Mouse (Mus musculus): ENCODE results near the gene Tox2.

Tox2 gene

DNA sequence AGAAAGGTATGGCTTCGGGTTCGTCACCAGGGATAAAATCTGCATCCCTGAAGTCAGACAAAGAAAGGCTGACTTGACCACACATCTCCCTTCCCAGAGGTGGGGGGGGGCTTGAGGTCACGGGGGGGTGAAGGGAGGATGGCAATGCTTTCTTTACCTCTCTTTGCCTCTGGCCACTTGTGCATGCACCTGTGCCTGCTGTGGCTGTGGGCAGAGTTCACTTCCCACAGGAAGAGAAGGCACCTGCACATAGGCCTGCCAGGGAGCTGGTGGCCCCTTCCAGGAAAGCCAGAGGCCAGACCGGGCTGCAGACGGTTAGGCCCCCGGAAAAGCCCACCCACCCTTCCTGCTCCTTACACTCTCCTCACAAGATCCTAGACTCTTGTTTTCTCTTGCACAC lies 128.5 kb downstream of the Tox2 start:
- DNase-seq = no peak

DNA sequence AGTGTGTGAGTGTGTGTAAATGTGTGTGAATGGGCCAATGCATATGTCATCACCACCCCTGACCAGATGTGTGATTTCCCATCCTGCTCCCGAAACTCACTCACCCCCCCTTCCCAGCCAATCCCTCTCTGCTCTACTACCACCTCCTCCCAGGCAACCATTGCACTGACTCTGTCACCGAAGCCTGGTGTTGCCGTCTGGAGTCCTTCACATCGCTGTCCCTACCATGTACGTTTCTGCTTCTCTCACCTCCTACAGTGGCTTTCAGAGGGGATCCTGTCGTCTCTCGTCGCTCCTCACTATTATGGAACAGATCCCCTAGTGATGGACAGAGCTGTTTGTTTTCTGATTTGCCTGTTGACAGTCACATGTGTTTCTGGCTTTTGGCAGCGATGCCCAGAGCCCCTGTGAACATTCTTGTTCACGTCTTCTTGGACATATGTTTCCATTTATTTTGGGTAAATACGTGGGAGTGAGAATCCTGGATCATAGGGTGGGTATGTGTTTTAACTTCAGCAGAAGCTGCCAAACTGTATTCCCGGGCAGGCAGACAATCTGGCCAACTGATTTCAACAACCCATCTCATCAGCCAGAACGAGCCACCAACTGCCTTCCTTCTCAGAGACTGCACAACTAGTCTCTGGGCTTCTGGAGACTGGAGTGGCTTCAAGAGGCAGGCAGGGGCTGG lies 129.6 kb downstream of the Tox2 start:
- no peak for DNase-seq

DNA sequence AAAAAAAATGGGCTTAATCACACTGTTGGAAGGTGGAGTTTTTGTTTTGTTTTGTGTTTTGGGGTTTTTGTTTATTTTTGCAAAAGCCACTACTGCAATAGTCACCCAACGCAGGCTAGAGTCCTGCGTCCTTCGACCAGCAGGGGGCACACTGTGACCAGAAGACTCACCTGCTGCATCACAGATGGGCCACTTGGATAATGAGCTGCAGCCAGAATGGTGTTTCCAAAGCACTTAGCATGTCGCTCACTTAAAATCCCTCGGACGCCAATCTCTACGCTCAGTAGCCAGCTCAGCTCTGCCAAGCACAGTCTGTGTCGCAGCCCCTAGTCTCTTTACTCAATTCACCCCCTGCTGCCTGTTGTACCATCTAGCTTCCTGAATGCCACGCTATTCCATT lies 137.3 kb downstream of the Tox2 start:
- DNase-seq = peak; percentile 50

DNA sequence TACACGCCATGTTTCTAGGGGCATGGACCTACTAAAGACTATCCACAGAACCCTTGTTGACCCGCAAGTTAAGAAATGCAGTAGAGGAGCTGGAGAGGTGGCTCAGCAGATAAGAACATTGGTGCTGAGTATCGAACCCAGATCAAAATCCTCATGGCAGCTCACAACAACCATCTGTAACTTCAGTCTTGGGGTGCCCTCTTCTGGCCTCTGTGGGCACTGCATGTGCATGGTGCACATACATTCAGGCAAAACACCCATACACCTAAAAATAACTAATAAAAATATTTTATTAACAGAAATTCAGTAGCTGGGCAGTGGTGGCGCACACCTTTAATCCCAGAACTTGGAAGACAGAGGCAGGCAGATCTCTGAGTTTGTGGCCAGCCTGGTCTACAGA lies 140.7 kb downstream of the Tox2 start:
- peak; percentile 31 for DNase-seq

DNA sequence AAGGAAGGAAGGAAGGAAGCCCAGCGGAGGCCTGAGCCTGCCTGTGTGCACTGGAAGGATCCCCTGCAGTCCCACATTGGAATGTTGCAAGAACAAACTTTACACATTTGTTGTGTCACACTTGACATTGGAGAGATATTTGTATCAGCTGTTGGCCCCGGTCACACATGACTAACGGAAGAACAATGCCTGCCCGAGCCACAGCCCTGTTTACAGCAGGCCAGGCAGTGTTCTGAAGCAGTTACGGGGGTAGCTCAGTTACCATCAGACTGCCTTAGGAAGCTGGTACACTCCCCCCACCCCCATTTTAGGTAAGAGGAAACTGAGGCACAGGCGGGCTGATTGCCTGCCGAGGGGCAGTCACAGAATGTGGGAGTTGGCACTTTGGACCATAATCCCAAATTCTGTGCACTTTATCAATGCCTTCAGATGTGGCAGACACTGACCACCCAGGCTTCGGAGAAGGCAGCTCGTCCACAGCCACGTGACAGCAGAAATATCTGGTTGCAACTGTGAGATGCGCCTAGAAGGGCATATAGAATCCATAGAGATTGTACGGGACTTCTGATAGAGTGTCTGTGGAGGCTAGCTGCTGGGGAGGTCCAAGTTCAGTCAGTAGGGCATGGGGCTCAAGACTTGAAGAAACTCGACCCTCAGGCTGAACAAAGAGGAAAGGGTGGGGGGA lies 142.2 kb downstream of the Tox2 start:
- no peak for DNase-seq

DNA sequence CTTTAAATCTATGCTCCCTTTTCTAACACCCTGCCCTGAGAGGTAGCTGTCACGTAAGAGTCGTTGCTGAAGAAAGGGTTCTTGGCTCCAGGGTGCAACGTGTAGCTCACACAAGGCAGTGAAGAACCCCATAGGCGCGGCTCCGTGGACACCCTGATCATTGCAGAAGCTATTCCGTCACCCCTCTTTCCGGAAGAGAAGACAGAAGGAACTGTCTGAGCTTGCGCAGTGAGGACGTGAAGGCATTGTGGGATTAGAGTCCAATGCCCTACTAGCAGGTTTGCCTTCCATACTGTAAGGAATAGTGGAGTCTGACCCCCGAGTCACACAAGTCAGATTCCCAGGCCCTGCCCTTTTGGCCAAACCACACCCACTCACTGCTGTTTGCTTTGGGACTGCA lies 143.6 kb downstream of the Tox2 start:
- DNase-seq = no peak

DNA sequence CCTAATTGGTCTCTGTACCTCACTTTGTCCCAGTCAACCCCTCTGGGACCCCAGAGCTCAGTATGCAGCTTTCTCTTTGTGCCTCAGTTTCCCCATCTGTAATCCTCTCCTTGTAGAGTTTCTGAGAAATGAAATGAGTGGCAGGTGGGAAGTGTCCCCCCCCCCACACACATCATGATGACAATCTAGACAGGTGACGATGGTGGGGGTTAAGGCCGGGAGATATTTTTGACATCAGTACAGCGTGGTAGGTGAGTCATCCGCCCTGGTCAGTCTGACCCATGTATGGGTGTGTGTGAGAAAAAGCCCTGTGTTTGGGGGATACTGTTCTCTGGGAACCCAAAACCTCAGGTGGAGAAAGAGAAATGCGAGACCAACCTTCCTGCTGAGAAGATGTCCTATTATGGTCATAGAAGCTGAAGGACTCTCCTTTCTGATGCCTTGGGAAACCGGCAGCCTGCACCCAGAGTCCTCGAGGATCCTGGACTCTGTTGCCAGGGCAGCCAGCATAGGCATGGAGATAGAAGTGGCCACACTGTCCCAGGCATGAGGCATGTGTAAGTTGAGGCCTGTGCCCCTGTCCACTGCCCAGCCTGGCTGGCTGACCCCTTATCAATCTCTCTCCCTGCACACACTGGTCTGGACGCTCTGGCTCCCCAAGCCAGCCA lies 144.7 kb downstream of the Tox2 start:
- no peak for DNase-seq

DNA sequence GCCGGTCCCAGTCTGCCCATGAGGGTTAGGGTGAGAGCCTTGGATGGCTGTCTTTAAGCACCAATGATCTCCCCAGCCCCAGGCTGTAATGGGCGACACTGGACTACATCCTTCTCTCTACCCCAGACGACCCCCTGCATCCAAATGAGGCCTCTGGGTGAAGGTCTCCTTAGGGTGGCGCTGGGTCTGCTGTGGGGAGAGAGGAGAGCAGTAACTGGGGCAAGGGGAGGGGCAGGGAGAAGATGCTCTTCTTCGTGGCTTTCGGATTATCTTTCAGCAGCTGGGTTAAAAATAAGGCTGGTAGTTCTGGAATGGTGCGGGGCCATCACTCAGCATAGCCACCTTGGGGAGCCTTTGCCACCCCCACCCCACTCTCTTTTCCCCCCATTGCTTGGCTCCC lies 145.8 kb downstream of the Tox2 start:
- no peak for DNase-seq

DNA sequence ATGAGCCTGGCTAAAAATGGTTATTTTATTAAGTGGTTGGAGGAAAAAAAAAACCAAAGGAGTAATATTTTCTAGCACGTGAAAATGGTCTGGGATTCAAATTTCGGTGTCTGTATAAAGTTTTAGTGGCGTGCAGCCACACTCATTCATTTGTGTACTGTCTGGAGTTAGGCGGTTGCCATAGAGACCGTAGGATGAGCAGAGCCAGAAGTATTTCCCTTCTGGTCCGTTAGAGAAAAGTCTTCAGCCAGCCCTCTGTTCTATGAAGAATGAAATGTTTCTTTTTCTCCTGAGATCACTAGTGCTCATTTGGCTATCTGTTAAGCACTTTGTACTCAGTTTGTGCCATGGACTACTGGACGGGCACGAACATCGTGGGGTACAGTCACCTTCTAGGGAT lies 146.5 kb downstream of the Tox2 start:
- DNase-seq = no peak

DNA sequence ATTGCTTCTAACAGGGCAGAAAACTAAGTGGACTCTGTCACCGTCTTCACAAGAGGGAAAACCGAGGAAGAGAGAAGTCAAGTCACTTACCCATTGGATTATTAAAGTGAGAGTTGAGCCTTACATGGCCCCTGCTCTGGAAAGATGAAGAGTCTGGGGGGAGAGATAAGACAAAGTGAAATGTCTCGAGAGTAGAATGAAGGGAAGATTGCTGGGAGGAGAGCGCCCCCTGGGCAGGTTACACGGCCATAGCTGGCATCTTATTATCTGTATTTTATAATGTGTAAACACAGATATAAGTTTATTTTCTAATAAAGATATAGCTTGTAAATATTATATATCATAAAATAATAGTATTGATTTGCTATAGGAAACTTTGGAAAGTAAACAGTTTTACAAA lies 147.5 kb downstream of the Tox2 start:
- no peak for DNase-seq

DNA sequence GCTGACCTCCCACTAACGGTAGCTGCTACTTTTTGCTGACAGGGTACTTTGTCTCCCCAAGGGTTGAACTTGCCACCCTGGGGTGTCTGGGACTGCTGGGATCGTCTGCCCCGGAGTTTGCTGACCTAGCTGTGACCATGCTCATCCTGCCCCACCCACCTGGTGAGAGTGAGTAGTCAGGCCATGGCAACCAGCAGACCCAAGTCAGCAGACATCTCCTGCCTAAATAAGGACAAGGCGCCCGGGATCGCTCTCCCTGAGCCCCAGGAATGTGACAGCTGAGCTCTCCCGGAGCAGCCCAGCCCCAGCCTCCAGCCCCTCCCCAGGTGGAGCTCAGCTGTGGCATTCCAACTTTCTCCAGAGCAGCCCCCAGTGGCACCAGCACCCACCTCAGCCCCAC lies 150.8 kb downstream of the Tox2 start:
- no peak for DNase-seq

DNA sequence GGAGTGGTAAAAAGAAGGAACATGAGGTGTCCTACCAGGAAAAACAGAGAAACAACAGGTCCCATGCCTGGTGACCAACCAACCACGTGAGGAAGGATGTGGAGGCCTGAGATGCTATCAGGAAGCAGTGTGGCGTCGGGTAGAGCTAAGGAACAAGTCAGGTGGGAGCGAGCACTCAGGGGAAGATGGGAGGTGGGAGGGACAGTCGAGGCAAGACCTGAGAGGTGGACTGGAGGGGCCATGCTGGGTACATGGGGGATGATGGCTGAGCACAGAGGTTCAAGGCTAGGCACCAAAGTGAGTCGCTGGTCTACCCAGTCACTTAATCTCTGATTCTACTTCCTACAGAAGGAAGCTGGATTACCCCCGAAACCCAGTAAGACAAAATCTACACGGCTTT lies 152.7 kb downstream of the Tox2 start:
- no peak for DNase-seq

DNA sequence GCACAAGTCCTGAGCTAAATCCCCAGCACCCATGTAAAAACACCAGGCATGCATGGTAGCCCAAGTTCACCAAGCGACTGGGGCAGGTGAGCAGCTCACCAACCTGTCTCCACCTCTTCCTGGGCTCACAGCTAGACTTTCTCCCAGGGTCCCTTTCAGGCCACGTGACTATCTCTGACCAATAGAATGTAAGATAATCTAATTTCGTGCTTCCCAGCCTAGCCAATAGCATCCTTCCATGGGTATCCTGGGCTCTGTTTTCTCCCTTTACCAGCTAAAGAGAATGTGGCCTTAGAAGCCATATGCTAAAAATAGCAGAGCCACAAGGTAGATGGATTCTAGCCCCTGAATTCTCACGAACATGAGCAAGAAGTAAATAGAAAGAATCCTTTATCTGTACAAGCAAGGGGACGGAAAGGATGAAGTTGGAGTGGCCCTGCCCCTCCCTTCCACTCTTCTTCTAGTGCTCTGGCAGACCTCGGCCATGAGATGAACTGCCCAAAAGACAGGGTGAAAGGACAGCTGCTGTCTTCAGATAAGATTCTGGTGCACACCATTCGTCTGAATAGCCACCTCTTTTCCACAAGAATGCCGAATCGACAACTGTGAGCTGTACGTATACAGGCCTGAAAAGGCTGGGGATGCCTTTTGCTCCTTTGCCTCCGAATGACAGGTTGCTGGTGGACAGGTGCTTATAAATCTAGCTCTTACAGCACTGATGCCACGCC lies 153.4 kb downstream of the Tox2 start:
- DNase-seq = no peak

DNA sequence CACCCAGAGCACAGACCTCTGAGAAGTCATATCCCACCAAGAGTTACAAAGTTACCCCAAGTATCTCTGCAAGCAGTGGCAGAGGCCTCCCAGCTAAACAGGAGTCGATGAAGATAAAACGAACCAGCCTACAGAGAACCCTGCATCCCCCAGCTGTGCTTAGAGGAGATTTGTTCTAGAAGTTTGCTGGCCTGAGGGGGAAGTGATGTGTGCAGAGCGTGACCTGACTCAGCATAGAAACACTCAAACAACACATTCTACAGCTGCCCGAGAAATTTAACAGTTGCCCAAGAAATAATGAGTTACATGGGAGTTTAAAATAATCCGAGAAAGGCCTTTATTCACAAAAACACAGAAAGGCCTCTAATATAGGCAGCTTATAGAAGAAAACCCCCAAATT lies 155.7 kb downstream of the Tox2 start:
- no peak for DNase-seq

DNA sequence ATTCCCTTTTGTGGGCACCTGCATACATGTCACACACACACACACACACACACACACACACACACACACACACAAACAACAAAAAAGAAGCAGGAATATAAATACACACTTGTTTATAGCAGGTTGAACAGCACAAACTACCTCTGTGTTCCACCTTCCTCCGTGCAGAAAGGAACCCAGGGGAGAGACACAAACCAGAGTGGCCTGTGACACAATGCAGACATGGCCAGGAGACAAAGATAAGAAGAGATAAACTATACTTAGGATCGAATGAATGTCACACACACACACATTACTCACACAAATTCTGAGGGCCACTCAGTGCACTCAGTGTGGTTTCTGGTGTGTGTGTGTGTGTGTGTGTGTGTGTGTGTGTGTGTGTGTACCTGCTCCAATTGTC lies 156.3 kb downstream of the Tox2 start:
- no peak for DNase-seq

DNA sequence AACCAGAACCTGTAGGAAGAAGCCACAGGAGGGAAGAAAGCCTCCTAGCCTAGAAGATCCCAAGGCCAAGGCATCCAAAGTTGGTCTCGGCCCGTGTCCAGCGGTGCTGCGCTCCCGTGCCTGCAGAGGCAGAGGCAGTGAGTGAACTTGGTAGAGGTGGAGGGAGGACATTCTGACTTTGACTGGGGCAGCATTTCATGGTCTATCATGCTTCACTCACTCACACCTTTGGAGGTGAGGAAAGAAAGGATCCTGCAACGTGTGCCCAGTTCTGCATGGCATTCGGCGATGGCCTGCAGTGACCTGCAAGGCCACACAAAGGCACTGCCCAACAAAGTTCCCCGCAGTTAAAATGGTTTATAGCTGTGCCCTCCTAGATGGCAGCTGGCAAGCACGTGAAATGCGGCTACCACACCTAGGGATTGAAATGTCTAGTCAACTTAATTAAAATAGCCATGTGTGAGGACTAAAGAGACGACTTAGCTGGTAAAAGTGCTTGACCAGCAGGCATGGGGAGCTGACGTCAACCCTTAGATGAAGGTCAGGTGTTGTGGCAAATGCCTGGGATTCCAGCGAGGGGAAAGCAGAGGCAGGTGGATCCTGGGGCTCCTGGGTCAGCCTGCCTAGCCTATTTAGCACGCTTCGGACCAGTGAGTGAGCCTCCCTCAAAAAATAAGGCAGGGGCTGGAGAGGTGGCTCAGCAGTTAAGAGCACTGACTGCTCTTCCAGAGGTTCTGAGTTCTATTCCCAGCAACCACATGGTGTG lies 158.1 kb downstream of the Tox2 start:
- no peak for DNase-seq

DNA sequence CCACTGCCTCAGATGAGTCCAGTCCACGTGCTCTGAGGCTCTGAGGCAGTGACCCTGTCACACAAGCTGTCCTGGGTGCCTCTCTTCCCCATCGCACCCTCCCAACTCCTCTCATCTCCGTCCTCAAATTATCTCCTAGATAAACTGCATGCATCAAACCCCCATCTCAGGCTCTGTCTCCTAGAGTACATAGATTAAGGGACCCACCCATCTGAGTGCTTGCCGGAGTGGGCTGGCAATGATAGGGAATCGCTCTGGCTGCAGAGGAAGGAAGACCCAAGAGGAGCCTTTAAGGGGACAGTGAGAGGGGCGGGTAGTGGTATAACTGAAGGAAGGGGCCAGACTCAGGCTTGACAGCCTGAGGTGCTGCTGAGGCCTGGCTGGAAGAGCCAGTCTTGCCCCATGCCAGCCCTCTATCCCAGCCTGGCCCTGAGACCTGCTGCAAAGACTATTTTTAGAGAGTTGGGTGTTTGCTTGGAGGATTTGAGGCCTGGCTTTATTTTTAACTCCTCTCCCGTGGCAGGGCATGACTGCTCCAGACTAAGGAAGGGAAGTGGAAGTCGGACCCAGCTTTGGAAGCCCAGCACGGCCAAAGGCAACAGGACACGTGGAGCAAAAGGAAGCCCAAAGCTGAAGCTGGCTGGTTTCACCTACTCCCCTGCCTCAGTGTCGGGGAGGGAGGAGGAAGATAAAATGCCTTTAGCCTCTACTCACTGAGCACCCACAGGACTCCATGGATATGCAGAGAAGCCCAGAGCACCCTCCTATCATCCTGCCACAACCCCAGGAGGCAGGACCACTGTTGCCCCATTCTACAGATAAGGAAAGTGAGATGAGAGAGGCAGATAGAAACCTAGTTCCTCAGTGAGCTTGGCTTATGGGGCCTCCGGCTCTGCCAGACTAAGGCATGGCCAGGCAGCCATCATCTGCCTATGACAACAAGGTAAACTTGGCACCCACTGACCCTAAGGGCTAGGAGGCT lies 160.3 kb downstream of the Tox2 start:
- DNase-seq = no peak

DNA sequence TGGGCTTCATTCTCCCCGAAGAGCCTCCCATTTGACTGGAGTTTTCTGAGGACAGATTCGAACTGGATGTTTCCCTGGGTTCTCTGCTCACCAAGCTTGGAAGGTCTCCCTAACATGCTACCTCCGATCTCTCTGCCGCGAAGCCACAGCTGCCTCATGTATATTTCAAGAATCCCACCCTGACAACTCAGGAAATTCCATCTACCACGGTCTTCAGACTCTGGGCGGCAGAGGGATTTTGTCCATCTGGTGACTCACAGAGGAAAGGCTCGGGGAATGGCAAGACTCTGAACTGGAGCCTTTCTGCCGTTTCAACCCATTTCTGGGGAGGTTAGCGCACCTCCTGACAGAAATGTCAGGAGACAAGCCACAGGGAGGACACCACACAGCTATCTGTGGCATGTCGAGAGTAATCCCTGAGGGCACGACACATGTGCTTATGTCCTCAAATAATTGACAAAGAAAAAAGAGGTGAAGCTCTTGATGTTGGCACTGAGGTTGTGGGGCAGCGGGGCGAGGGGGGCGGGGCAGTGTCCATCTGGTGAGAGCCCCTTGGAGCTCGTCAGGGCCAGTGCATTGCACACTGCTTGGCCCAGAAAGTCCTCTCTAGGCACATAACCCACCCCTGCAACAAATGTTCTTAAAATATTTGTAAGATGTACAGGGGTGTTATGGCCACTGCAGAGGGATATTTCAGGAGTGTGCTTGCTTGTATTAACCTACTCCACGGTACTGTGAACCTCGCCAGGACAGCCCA lies 162.0 kb downstream of the Tox2 start:
- no peak for DNase-seq

DNA sequence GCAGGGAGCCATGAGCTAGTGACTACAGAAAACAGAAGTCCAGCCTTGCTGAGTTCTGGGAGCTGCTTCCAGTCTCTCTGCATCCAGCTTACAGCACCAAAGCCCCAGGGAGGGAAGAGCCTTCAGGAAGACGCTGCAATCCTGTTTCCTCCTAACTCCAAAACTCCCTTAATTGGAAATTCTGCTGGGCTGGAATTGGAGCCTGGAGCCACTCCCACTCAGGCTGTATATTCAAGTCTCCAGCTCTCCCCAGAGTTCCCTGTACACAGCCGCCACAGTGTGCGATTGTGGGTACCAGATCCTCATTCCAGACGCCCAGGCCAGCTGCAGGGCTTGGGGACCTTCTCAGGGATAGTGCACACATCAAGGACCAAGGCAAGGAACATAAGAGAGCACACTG lies 167.2 kb downstream of the Tox2 start:
- DNase-seq = no peak

DNA sequence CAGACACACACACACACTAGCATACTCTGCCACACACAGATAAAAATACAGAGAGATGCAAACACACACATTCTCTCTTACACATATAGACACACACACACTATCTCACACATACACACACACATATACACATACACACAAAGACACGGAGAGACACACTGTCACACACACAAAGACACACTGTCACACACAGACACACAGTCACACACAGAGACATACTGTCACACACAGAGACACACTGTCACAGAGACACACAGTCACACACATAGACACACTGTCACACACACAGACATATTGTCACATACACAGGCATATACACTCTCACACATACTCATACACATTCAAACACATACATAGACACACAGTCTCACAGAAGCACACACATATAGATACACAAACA lies 169.7 kb downstream of the Tox2 start:
- DNase-seq = no peak
